In the genomic region with DNA sequence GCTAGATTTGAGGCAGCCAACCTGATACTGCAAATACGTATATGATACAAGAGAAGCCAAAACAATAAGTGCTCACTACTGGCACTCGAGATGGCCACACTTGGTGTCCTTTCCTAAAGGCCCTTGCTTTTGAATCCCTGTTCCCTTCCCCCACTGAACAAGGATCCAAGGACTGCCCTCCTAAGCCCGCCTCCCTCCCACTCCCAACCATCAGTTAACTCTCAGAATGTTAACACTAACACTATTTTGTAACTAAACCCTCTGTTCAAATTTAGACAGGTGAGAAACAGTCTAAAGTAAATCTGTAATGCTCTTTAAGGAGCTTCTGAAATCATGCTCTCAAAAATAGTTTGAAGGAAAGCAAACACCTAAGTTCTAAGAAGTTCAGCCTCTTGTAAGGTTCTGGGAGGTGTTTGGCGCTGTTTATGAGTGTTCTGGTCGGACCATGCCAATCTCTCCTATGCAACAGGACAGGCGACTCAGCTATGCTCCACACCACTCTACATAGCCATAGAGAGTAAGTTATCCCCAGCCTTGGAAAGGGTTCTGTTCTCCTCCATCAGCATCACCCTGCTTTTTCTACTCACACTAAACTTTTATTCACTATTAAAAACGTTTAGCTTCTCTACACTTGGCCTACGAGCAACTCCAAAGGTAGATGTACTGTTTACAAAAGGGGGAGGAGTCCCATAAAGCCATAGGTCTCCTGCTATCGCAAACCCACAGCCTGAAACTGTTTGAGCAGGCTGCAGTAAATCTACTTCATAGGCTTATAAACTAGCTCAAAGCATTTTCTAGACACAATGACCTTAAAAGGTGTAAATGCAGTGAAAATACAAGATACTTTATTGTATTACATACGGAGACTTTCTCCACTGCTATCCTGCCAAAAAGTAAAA, we compare ENCODE assay signal across 9 mouse cellular contexts. TPM values are rescaled to one million over a fixed set of nuclear protein-coding genes. Genes with fewer than 3 reads are reported as not detected.
DNase-seq lines count a peak whose midpoint lies in the region; ATAC-seq and TF ChIP-seq lines count a peak whose summit lies in the region.
"Had no signal": no experiment of that assay in that cellular context is flagged by ENCODE, and none has a peak within 500 bp of the region (broad histone marks: within the 10 kb centered on the region; RNA-seq: fewer than 3 reads in every experiment).

No protein-coding gene starts in this region.

- H3K9ac ChIP-seq in heart, postnatal 0 days (replicated peaks; ENCODE audit: low read depth, low read length), result no peak overlapping the region
- no peak overlapping the region for H3K9ac ChIP-seq in limb, embryonic 11.5 days (ENCODE audit: low read length)
- peak overlapping the region; percentile 97 for H3K9ac ChIP-seq in neural tube, embryonic 13.5 days

- WGBS in heart, postnatal 0 days, result 60% methylated on average over 10 of the region's 10 CpGs
- 35% methylated on average over 10 of the region's 10 CpGs for WGBS in limb, embryonic 11.5 days
- WGBS in neural tube, embryonic 13.5 days, result 31% methylated on average over 10 of the region's 10 CpGs

- peaks cover 64% of the 10 kb centered on the region for H3K4me1 ChIP-seq in heart, postnatal 0 days (ENCODE audit: control insufficient read depth, insufficient read depth)
- peaks cover 31% of the 10 kb centered on the region for H3K4me1 ChIP-seq in limb, embryonic 11.5 days (ENCODE audit: control insufficient read depth, insufficient read depth, low read length)
- H3K4me1 ChIP-seq in neural tube, embryonic 13.5 days (replicated peaks), result peaks cover 89% of the 10 kb centered on the region

- no peak for TF ChIP-seq CTCF in layer of hippocampus, adult 2 months (conservative IDR thresholded peaks at IDR 0.05)
- TF ChIP-seq CTCF in heart, postnatal 0 days (IDR thresholded peaks at IDR 0.05; ENCODE audit: low read depth), result no peak

- no peaks in the 10 kb centered on the region for H3K27me3 ChIP-seq in heart, postnatal 0 days (ENCODE audit: control insufficient read depth, insufficient read depth, low read length)
- no peaks in the 10 kb centered on the region for H3K27me3 ChIP-seq in limb, embryonic 11.5 days (ENCODE audit: control insufficient read depth, insufficient read depth, low read length)
- H3K27me3 ChIP-seq in neural tube, embryonic 13.5 days, result no peaks in the 10 kb centered on the region

- H3K4me2 ChIP-seq in heart, postnatal 0 days (ENCODE audit: low read depth, low read length), result peak overlapping the region; percentile 2; the same call in 1 of the 2 replicates
- H3K4me2 ChIP-seq in limb, embryonic 11.5 days (ENCODE audit: low read depth, severe bottlenecking), result peak overlapping the region; percentile 94
- peak overlapping the region; percentile 93 for H3K4me2 ChIP-seq in neural tube, embryonic 13.5 days

- no peak for DNase-seq in layer of hippocampus, adult 2 months (ENCODE audit: low spot score in 2 of 2)
- DNase-seq in layer of hippocampus, adult 18-20 months (ENCODE audit: low spot score in 2 of 2), result no peak
- DNase-seq in heart, postnatal 0 days (ENCODE audit: low spot score), result no peak
- DNase-seq in limb, embryonic 11.5 days (ENCODE audit: low spot score), result no peak
- no peak for DNase-seq in kidney, adult 11 months
- DNase-seq in retina, embryonic 14.5 days (ENCODE audit: low spot score), result no peak
- DNase-seq: right cerebral cortex, postnatal 25 days had no signal

- TF ChIP-seq EP300 in heart, postnatal 0 days (IDR thresholded peaks at IDR 0.05; ENCODE audit: low read depth), result no peak

- peak overlapping the region; percentile 48; the same call in 1 of the 2 replicates for H3K27ac ChIP-seq in layer of hippocampus, adult 2 months
- H3K27ac ChIP-seq in heart, postnatal 0 days (ENCODE audit: low read depth), result no peak overlapping the region
- no peak overlapping the region for H3K27ac ChIP-seq in limb, embryonic 11.5 days (replicated peaks; ENCODE audit: low read depth, low read length)
- H3K27ac ChIP-seq in neural tube, embryonic 13.5 days (replicated peaks), result no peak overlapping the region

- no peaks in the 10 kb centered on the region for H3K9me3 ChIP-seq in heart, postnatal 0 days (replicated peaks; ENCODE audit: control insufficient read depth, low read length)
- H3K9me3 ChIP-seq in limb, embryonic 11.5 days (ENCODE audit: control insufficient read depth, low read length), result no peaks in the 10 kb centered on the region
- no peaks in the 10 kb centered on the region for H3K9me3 ChIP-seq in neural tube, embryonic 13.5 days

- peak overlapping the region; percentile 0; the same call in 1 of the 2 replicates for H3K4me3 ChIP-seq in layer of hippocampus, adult 2 months
- no peak overlapping the region for H3K4me3 ChIP-seq in heart, postnatal 0 days (ENCODE audit: low read depth, low read length)
- no peak overlapping the region for H3K4me3 ChIP-seq in limb, embryonic 11.5 days (ENCODE audit: low read depth, low read length)
- peak overlapping the region; percentile 97 for H3K4me3 ChIP-seq in neural tube, embryonic 13.5 days

- H3K36me3 ChIP-seq in heart, postnatal 0 days (replicated peaks; ENCODE audit: control insufficient read depth, insufficient read depth, low read length), result no peaks in the 10 kb centered on the region
- no peaks in the 10 kb centered on the region for H3K36me3 ChIP-seq in limb, embryonic 11.5 days (ENCODE audit: control insufficient read depth, insufficient read depth, low read length)
- no peaks in the 10 kb centered on the region for H3K36me3 ChIP-seq in neural tube, embryonic 13.5 days

- no peak for ATAC-seq in heart, postnatal 0 days (ENCODE audit: insufficient read depth, low read depth)
- no peak for ATAC-seq in limb, embryonic 11.5 days (ENCODE audit: insufficient number of reproducible peaks, low FRiP score, low TSS enrichment, low read depth)
- ATAC-seq in neural tube, embryonic 13.5 days (ENCODE audit: low read depth), result no peak
- no peak for ATAC-seq in erythroblast, adult 5-6 weeks (replicated peaks; ENCODE audit: low FRiP score, poor library complexity, severe bottlenecking)

RNA-seq across cellular contexts. Expression of a gene that starts 3.5 kb away (rescaled TPM):
- 10 to 100 TPM; 26.2 to 27.4 TPM for total RNA-seq in layer of hippocampus, adult 2 months (2021)
- 10 to 100 TPM; 24.5 to 25.3 TPM for total RNA-seq in layer of hippocampus, adult 18-20 months (2021)
- 50.2 and 54.3 TPM in 2 replicates for total RNA-seq in heart, postnatal 0 days (2014; rRNA removed; ENCODE audit: low replicate concordance)
- 7.1 and 7.3 TPM in 2 replicates for polyA plus RNA-seq in heart, postnatal 0 days (2015; fragmentation: Nextera tagmentation; extraction: Ambion mirVana)
- 21.8 and 23.5 TPM in 2 replicates for polyA plus RNA-seq in limb, embryonic 11.5 days (2014; fragmentation: Nextera tagmentation; extraction: Ambion mirVana)
- 10.5 and 12.9 TPM in 2 replicates for polyA plus RNA-seq in neural tube, embryonic 13.5 days (2015; fragmentation: Nextera tagmentation; extraction: Ambion mirVana)
- total RNA-seq in erythroblast, adult 5-6 weeks (2015; ENCODE audit: low replicate concordance), result 1.2 and 2.5 TPM in 2 replicates
- 1.3 and 2.5 TPM in 2 replicates for total RNA-seq in erythroblast, adult 5-6 weeks (2017; ENCODE audit: low replicate concordance)

Comparison
In these comparisons a context has a peak if more than half of its experiments do, and no peak if none do; other contexts are left out.
1. H3K4me3 ChIP-seq: peak in layer of hippocampus, adult 2 months (single experiment) and neural tube, embryonic 13.5 days (single experiment); none in heart, postnatal 0 days (single experiment) and limb, embryonic 11.5 days (single experiment).
2. H3K4me2 ChIP-seq: peak in every context shown above with its lines; median percentile 94 in limb, embryonic 11.5 days; 93 in neural tube, embryonic 13.5 days; 2 in heart, postnatal 0 days.
3. RNA of a gene that starts 3.5 kb away (total RNA-seq): 50.2 to 54.3 TPM in heart, postnatal 0 days, 26.2 to 27.4 TPM in layer of hippocampus, adult 2 months and 24.5 to 25.3 TPM in layer of hippocampus, adult 18-20 months; 1.2 to 2.5 TPM in erythroblast, adult 5-6 weeks; every median in the first group is over 4 times any median in the second.